ENCODE assay signal across 11 mouse cellular contexts in genomic region chr7:117440994-117441393, GRCm38 (mm10).
A peak's percentile ranks its signal among the peaks of the same experiment; 100 is the strongest.
DNase-seq lines count a peak whose midpoint lies in the region; ATAC-seq and TF ChIP-seq lines count a peak whose summit lies in the region.
"Had no signal": no experiment of that assay in that cellular context is flagged by ENCODE, and none has a peak within 500 bp of the region (broad histone marks: within the 10 kb centered on the region; RNA-seq: fewer than 3 reads in every experiment).

No protein-coding gene starts in this region.

- no peaks in the 10 kb centered on the region for H3K4me1 ChIP-seq in lung, adult 2 months (ENCODE audit: control insufficient read depth, insufficient read depth, low read length)

- no peak for TF ChIP-seq POLR2A in lung, adult 2 months (IDR thresholded peaks at IDR 0.05; ENCODE audit: borderline replicate concordance, extremely low read depth, low read depth, low read length)

- intact Hi-C loops in left cerebral cortex, postnatal 14 days (cut with DNase I): no loop called here

- ATAC-seq in cerebellum, adult (ENCODE audit: insufficient number of reproducible peaks, low FRiP score, low TSS enrichment): no peak
- ATAC-seq: midbrain, embryonic 13.5 days had no signal

- DNase-seq in lung, postnatal 10 days: peak; percentile 40
- no peak for DNase-seq in lung, adult 2 months
- peak; percentile 56 to 85 for DNase-seq in kidney, postnatal 25 days
- peak; percentile 55 to 72 for DNase-seq in left cerebral cortex, postnatal 14 days (ENCODE audit: low spot score in 2 of 2)
- no peak for DNase-seq in spleen, postnatal 14 days (ENCODE audit: low spot score in 2 of 2)
- DNase-seq in embryo, embryonic 10.5 days (ENCODE audit: low spot score): no peak

- no peak for TF ChIP-seq CTCF in lung, adult 2 months (IDR thresholded peaks at IDR 0.05; ENCODE audit: insufficient read depth, low read length)

- no peak overlapping the region for H3K4me3 ChIP-seq in lung, adult 2 months (replicated peaks; ENCODE audit: extremely low read depth, low read depth, low read length)
- H3K4me3 ChIP-seq: erythroblast, embryonic 14.5 days; limb, embryonic 13.5 days; midbrain, embryonic 13.5 days; neural tube, embryonic 15.5 days had no signal

- WGBS in lung, adult 2 months: 63% methylated on average over 3 of the region's 3 CpGs

Comparison
In these comparisons a context has a peak if more than half of its experiments do, and no peak if none do; other contexts are left out.
1. DNase-seq: peak in lung, postnatal 10 days (single experiment), kidney, postnatal 25 days (2 of 2) and left cerebral cortex, postnatal 14 days (2 of 2); none in lung, adult 2 months (single experiment), spleen, postnatal 14 days (0 of 2) and embryo, embryonic 10.5 days (single experiment).